Mouse (Mus musculus): Measurements from ENCODE around the gene Mrps18c. TPM values are rescaled to one million over a fixed set of nuclear protein-coding genes. Genes with fewer than 3 reads are reported as not detected.

The Mrps18c gene
- polyA plus RNA-seq (2011; ENCODE audit: insufficient read depth, insufficient read length, low read depth, missing spikeins): 79.1 and 93.6 TPM in 2 replicates

DNA sequence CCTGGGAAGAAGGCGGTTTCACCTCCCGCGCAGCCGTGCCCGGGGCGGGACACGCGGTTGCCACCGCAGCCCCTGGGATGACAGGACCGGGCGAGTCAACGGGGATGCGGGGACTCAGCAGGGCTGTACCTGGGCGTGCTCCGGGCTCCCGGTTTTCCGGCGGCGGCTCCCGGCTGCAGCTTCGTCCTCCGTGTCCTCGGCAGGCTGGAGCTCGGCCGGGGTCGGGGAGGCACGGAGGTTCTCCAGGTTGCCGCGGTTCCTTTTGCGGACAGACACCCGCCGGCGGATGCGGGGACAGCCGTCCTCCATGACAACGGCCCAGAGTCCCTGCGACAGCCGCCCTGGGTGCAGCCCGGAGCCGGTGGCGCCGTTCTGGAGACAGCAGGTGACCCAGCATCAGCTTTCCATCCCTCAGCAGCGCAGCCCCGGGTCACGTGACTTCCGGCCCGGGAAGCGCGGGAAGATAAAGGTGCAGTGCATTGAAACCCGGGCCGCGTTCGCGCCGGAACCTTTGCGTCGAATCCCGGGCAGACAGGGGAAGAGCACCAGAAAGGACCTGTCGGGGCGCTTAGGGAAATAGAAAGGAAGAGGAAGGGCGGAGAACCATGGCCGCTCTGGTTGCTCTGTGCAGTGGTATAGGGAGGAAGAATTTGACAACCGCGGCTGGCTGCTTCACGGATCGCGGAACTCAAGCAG lies at the start of gene Mrps18c, which contains the start of gene Helq:
Gene Mrps18c, plus strand, starts transcription at position 463 of the 696 bp plus-strand sequence.
Gene Helq, minus strand, starts transcription at position 434 of the 696 bp plus-strand sequence.
- H3K27ac ChIP-seq (ENCODE audit: insufficient read depth, low read length): no peak within 1 kb of the TSS
- no peaks in the 10 kb centered on the region for H3K9me3 ChIP-seq (replicated peaks; ENCODE audit: control insufficient read depth, insufficient read depth, low read length, poor library complexity, severe bottlenecking)
- H3K36me3 ChIP-seq (ENCODE audit: control insufficient read depth, insufficient read depth, low read length, poor library complexity, severe bottlenecking): peaks cover 27% of the 10 kb centered on the region
- TF ChIP-seq EP300 (IDR thresholded peaks at IDR 0.05; ENCODE audit: insufficient read depth, low read depth, low read length): peak; percentile 70; the same call in 1 of the 2 replicates
- TF ChIP-seq POLR2A (IDR thresholded peaks at IDR 0.05; ENCODE audit: insufficient read depth, low read length): peak; percentile 41
- no peak for TF ChIP-seq CTCF (IDR thresholded peaks at IDR 0.05; ENCODE audit: low read depth, low read length)
- H3K9ac ChIP-seq (ENCODE audit: low read depth, poor library complexity, severe bottlenecking): peak within 1 kb of the TSS; percentile 86
- no peaks in the 10 kb centered on the region for H3K27me3 ChIP-seq (ENCODE audit: control insufficient read depth, insufficient read depth, low read length, poor library complexity, severe bottlenecking)
- H3K4me3 ChIP-seq (ENCODE audit: low read depth, low read length): peak within 1 kb of the TSS; percentile 95
- no peaks in the 10 kb centered on the region for H3K4me1 ChIP-seq (ENCODE audit: control insufficient read depth, insufficient read depth, low read length)

DNA sequence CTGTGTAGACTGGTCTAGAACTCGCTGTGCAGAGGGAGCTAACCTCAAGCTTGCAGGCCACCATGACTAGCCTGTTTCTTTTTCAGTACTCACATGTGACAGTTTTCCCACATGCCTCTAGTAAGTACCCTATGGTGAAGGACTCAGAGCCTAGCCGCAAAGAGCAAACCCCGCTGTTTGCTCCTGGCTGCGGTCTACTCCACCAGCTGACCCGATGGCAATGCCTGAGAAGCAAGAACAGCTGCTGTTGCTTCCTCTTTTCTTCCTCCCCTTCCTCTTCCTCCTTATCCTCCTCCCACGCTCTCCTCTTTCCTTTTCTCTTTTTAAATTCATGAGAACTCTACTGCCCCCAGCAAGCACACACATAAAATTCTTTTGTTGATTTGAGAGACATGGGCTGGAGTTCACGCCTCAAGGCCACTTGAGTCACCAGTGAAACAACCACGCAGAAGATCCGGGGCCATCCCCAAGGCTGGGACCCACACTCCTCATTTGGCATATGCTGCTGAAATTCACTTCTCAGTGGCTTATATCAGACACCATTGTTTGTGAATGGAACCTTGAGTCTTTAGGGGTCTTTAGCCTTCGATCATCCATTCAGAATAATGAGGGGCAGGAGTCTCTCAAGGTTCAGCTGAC lies 47.7 kb upstream of the Mrps18c start:
- Histone ChIP-seq H3K4me3 (ENCODE audit: low read depth, low read length) (no peak overlapping the region), H3K36me3 (ENCODE audit: control insufficient read depth, insufficient read depth, low read length, poor library complexity, severe bottlenecking) (no peaks in the 10 kb centered on the region), H3K9ac (ENCODE audit: low read depth, poor library complexity, severe bottlenecking) (no peak overlapping the region), H3K4me1 (ENCODE audit: control insufficient read depth, insufficient read depth, low read length) (no peaks in the 10 kb centered on the region), H3K27ac (ENCODE audit: insufficient read depth, low read length) (no peak overlapping the region), H3K27me3 (ENCODE audit: control insufficient read depth, insufficient read depth, low read length, poor library complexity, severe bottlenecking) (no peaks in the 10 kb centered on the region), H3K9me3 (replicated peaks; ENCODE audit: control insufficient read depth, insufficient read depth, low read length, poor library complexity, severe bottlenecking) (peaks cover 3% of the 10 kb centered on the region; the same call in 1 of the 2 replicates)
- TF ChIP-seq EP300 (IDR thresholded peaks at IDR 0.05; ENCODE audit: insufficient read depth, low read depth, low read length) (no peak), POLR2A (IDR thresholded peaks at IDR 0.05; ENCODE audit: insufficient read depth, low read length) (no peak), CTCF (IDR thresholded peaks at IDR 0.05; ENCODE audit: low read depth, low read length) (no peak)

DNA sequence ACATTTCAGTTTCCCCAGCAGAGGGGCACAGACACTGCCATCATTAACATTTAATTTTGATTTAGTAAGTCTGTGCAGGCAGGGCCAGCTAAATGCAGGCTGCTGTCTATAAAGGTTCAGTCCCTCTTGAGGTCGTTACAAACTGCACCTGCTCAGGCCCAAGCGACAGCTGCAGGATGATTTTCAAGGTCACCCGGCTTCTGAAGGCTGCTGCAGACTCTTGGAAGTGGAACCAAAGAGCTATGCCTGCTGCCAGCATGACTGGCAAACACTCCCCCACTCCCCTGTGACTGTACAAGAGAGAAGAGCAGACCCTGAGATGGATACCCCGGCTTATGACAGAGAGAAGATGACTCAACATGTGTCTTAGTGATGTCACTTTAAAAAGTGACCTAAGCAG lies 46.8 kb upstream of the Mrps18c start:
- Histone ChIP-seq H3K36me3 (ENCODE audit: control insufficient read depth, insufficient read depth, low read length, poor library complexity, severe bottlenecking) (no peaks in the 10 kb centered on the region), H3K27me3 (ENCODE audit: control insufficient read depth, insufficient read depth, low read length, poor library complexity, severe bottlenecking) (no peaks in the 10 kb centered on the region), H3K27ac (ENCODE audit: insufficient read depth, low read length) (no peak overlapping the region), H3K4me3 (ENCODE audit: low read depth, low read length) (no peak overlapping the region), H3K9me3 (replicated peaks; ENCODE audit: control insufficient read depth, insufficient read depth, low read length, poor library complexity, severe bottlenecking) (peaks cover 3% of the 10 kb centered on the region; the same call in 1 of the 2 replicates), H3K4me1 (ENCODE audit: control insufficient read depth, insufficient read depth, low read length) (no peaks in the 10 kb centered on the region), H3K9ac (ENCODE audit: low read depth, poor library complexity, severe bottlenecking) (no peak overlapping the region)
- TF ChIP-seq CTCF (IDR thresholded peaks at IDR 0.05; ENCODE audit: low read depth, low read length) (no peak), EP300 (IDR thresholded peaks at IDR 0.05; ENCODE audit: insufficient read depth, low read depth, low read length) (no peak), POLR2A (IDR thresholded peaks at IDR 0.05; ENCODE audit: insufficient read depth, low read length) (no peak)

GRCm38 (mm10) chr5:100753407-100753806 lies 45.0 kb upstream of the Mrps18c start:
- Histone ChIP-seq H3K27ac (ENCODE audit: insufficient read depth, low read length) (no peak overlapping the region), H3K27me3 (ENCODE audit: control insufficient read depth, insufficient read depth, low read length, poor library complexity, severe bottlenecking) (no peaks in the 10 kb centered on the region), H3K9ac (ENCODE audit: low read depth, poor library complexity, severe bottlenecking) (no peak overlapping the region), H3K4me3 (ENCODE audit: low read depth, low read length) (no peak overlapping the region), H3K9me3 (replicated peaks; ENCODE audit: control insufficient read depth, insufficient read depth, low read length, poor library complexity, severe bottlenecking) (no peaks in the 10 kb centered on the region; the same call in 1 of the 2 replicates), H3K4me1 (ENCODE audit: control insufficient read depth, insufficient read depth, low read length) (no peaks in the 10 kb centered on the region), H3K36me3 (ENCODE audit: control insufficient read depth, insufficient read depth, low read length, poor library complexity, severe bottlenecking) (no peaks in the 10 kb centered on the region)
- no peak for TF ChIP-seq CTCF (IDR thresholded peaks at IDR 0.05; ENCODE audit: low read depth, low read length)
- 0 out of 2 replicates have a peak, but pooled peaks have one; percentile 29 for TF ChIP-seq EP300 (IDR thresholded peaks at IDR 0.05; ENCODE audit: insufficient read depth, low read depth, low read length)
- no peak for TF ChIP-seq POLR2A (IDR thresholded peaks at IDR 0.05; ENCODE audit: insufficient read depth, low read length)

- H3K27ac ChIP-seq (ENCODE audit: insufficient read depth, low read length): no peak overlapping the region
- TF ChIP-seq CTCF (IDR thresholded peaks at IDR 0.05; ENCODE audit: low read depth, low read length) (no peak), POLR2A (IDR thresholded peaks at IDR 0.05; ENCODE audit: insufficient read depth, low read length) (no peak)
- no peaks in the 10 kb centered on the region; the same call in 1 of the 2 replicates for H3K9me3 ChIP-seq (replicated peaks; ENCODE audit: control insufficient read depth, insufficient read depth, low read length, poor library complexity, severe bottlenecking)
- no peak overlapping the region for H3K9ac ChIP-seq (ENCODE audit: low read depth, poor library complexity, severe bottlenecking)
- H3K27me3 ChIP-seq (ENCODE audit: control insufficient read depth, insufficient read depth, low read length, poor library complexity, severe bottlenecking): no peaks in the 10 kb centered on the region
- peaks cover 3% of the 10 kb centered on the region; the same call in 1 of the 2 replicates for H3K36me3 ChIP-seq (ENCODE audit: control insufficient read depth, insufficient read depth, low read length, poor library complexity, severe bottlenecking)
- no peaks in the 10 kb centered on the region for H3K4me1 ChIP-seq (ENCODE audit: control insufficient read depth, insufficient read depth, low read length)
- H3K4me3 ChIP-seq (ENCODE audit: low read depth, low read length): no peak overlapping the region
Observed at GRCm38 (mm10) chr5:100758121-100758520, 40.3 kb upstream of the Mrps18c start.
